Mouse (Mus musculus): Measurements from ENCODE around the gene Fmn2.

The Fmn2 gene

GRCm38 (mm10) chr1:174557841-174558240 is 56.2 kb downstream of the Fmn2 start:
- DNase-seq: no peak

- DNase-seq: no peak
Observed at GRCm38 (mm10) chr1:174558488-174558887, 56.9 kb downstream of the Fmn2 start.

- no peak for DNase-seq
Observed at GRCm38 (mm10) chr1:174564561-174564960, 62.9 kb downstream of the Fmn2 start.

GRCm38 (mm10) chr1:174568609-174569008 is 67.0 kb downstream of the Fmn2 start:
- DNase-seq: no peak

GRCm38 (mm10) chr1:174592420-174592980 is 90.9 kb downstream of the Fmn2 start:
- DNase-seq: no peak

- DNase-seq: peak; percentile 39 to 67
Observed at GRCm38 (mm10) chr1:174594989-174595388, 93.4 kb downstream of the Fmn2 start.

- DNase-seq: no peak
Observed at GRCm38 (mm10) chr1:174597495-174597894, 95.9 kb downstream of the Fmn2 start.

GRCm38 (mm10) chr1:174598226-174598625 is 96.6 kb downstream of the Fmn2 start:
- no peak for DNase-seq

- DNase-seq: no peak
Observed at GRCm38 (mm10) chr1:174600041-174600440, 98.4 kb downstream of the Fmn2 start.

GRCm38 (mm10) chr1:174600620-174601019 is 99.0 kb downstream of the Fmn2 start:
- DNase-seq: no peak

- DNase-seq: no peak
Observed at GRCm38 (mm10) chr1:174617368-174617767, 115.7 kb downstream of the Fmn2 start.

- DNase-seq: no peak
Observed at GRCm38 (mm10) chr1:174621512-174621911, 119.9 kb downstream of the Fmn2 start.

- DNase-seq: peak in 1 of 2 experiments; percentile 10
Observed at GRCm38 (mm10) chr1:174623054-174623453, 121.4 kb downstream of the Fmn2 start.

GRCm38 (mm10) chr1:174630074-174630473 is 128.4 kb downstream of the Fmn2 start:
- no peak for DNase-seq

GRCm38 (mm10) chr1:174636291-174636690 is 134.7 kb downstream of the Fmn2 start:
- no peak for DNase-seq

GRCm38 (mm10) chr1:174637564-174638085 is 136.0 kb downstream of the Fmn2 start:
- no peak for DNase-seq

GRCm38 (mm10) chr1:174640901-174641300 is 139.3 kb downstream of the Fmn2 start:
- DNase-seq: no peak

- DNase-seq: no peak
Observed at GRCm38 (mm10) chr1:174643431-174644010, 141.9 kb downstream of the Fmn2 start.

GRCm38 (mm10) chr1:174649421-174649826 is 147.8 kb downstream of the Fmn2 start:
- DNase-seq: no peak

GRCm38 (mm10) chr1:174654565-174654964 is 152.9 kb downstream of the Fmn2 start:
- DNase-seq: peak in 1 of 2 experiments; percentile 42

GRCm38 (mm10) chr1:174655354-174655753 is 153.7 kb downstream of the Fmn2 start:
- no peak for DNase-seq

- no peak for DNase-seq
Observed at GRCm38 (mm10) chr1:174656554-174656953, 154.9 kb downstream of the Fmn2 start.

- DNase-seq: peak; percentile 36
Observed at GRCm38 (mm10) chr1:174659459-174660223, 158.0 kb downstream of the Fmn2 start.

GRCm38 (mm10) chr1:174665116-174665515 is 163.5 kb downstream of the Fmn2 start:
- DNase-seq: no peak

All from lung, postnatal 4 days (tissue).